Mouse (Mus musculus) embryonic facial prominence, embryonic 10.5 days (tissue): ENCODE measurements around the gene Olfr1373. TPM values are rescaled to one million over a fixed set of nuclear protein-coding genes. Genes with fewer than 3 reads are reported as not detected.
"Not testable (repeated sequence)": the region's sequence is repeated elsewhere in the genome, so short reads cannot be mapped to it uniquely, and the experiment has no call there.

ENCODE experiments used
- DNase-seq: peaks from one replicate; pipeline ENCODE4 v3.0.0-alpha.2; 2017; ENCODE audit warnings: low spot score
- H3K27ac ChIP-seq: fragments of 300-500 bp; sonication (generic); replicated peaks from 2 replicates; pipeline ENCODE4 v1.5.1; 2016; ENCODE audit warnings: mild to moderate bottlenecking
- H3K27me3 ChIP-seq: fragments of 300-500 bp; sonication (generic); replicated peaks from 2 replicates; pipeline ENCODE4 v1.6.1; 2016; ENCODE audit warnings: low read depth, mild to moderate bottlenecking; ENCODE audit not compliant: poor library complexity, severe bottlenecking
- H3K36me3 ChIP-seq: fragments of 300-500 bp; sonication (generic); replicated peaks from 2 replicates; pipeline ENCODE4 v1.6.1; 2016; ENCODE audit warnings: mild to moderate bottlenecking, moderate library complexity
- H3K4me1 ChIP-seq: fragments of 300-500 bp; sonication (generic); 2 replicates; pipeline ENCODE4 v1.6.1; 2016
- H3K4me3 ChIP-seq: fragments of 300-500 bp; sonication (generic); 2 replicates; pipeline ENCODE4 v1.5.1; 2016; ENCODE audit warnings: mild to moderate bottlenecking, moderate library complexity
- H3K9me3 ChIP-seq: fragments of 300-500 bp; sonication (generic); 2 replicates; pipeline ENCODE4 v1.6.1; 2016; ENCODE audit warnings: mild to moderate bottlenecking
- WGBS: fragments of 180-500 bp; shearing (Covaris S2); methylation state at CpG from one replicate; pipeline ENCODE4 v1.1.7; 2016; 5-methylcytosine and 5-hydroxymethylcytosine counted together
- polyA plus RNA-seq: library from polyadenylated mRNA; unstranded; fragments of >200 nt; fragmentation: Nextera tagmentation; extraction: Ambion mirVana; gene quantifications from 2 replicates; pipeline ENCODE4 v1.2.1, GENCODE M21; 2016

The Olfr1373 gene
- polyA plus RNA-seq, 1 experiment from 2014 or later: not detected

- H3K9me3 ChIP-seq: no peaks in the 10 kb centered on the region
- H3K27me3 ChIP-seq: no peaks in the 10 kb centered on the region
- no peaks in the 10 kb centered on the region for H3K4me1 ChIP-seq
- peaks cover 54% of the 10 kb centered on the region for H3K36me3 ChIP-seq
- WGBS: 73% methylated on average over 5 of the region's 5 CpGs
- no peak overlapping the region for H3K27ac ChIP-seq
- no peak overlapping the region for H3K4me3 ChIP-seq
- DNase-seq: no peak
These were observed 17.6 kb downstream of the Olfr1373 start for GRCm38 (mm10) chr11:52127760-52128159.

- Histone ChIP-seq H3K36me3 (peaks cover 60% of the 10 kb centered on the region), H3K9me3 (no peaks in the 10 kb centered on the region), H3K27ac (no peak overlapping the region), H3K4me3 (no peak overlapping the region), H3K4me1 (no peaks in the 10 kb centered on the region), H3K27me3 (no peaks in the 10 kb centered on the region)
- no peak for DNase-seq
- WGBS: 79% methylated on average over 3 of the region's 3 CpGs
These were observed 18.2 kb downstream of the Olfr1373 start for GRCm38 (mm10) chr11:52127169-52127568.

GRCm38 (mm10) chr11:52124468-52124867 is 20.9 kb downstream of the Olfr1373 start:
- no peaks in the 10 kb centered on the region for H3K27me3 ChIP-seq
- no peak overlapping the region for H3K27ac ChIP-seq
- no peaks in the 10 kb centered on the region for H3K4me1 ChIP-seq
- 0 out of 2 replicates have a peak, but pooled peaks cover 3% of the 10 kb centered on the region for H3K9me3 ChIP-seq
- H3K4me3 ChIP-seq: no peak overlapping the region
- 89% methylated on average over 4 of the region's 4 CpGs for WGBS
- peaks cover 87% of the 10 kb centered on the region for H3K36me3 ChIP-seq
- DNase-seq: no peak

GRCm38 (mm10) chr11:52122045-52122444 is 23.3 kb downstream of the Olfr1373 start:
- no peaks in the 10 kb centered on the region for H3K27me3 ChIP-seq
- 95% methylated on average over 6 of the region's 6 CpGs for WGBS
- no peaks in the 10 kb centered on the region for H3K4me1 ChIP-seq
- no peak for DNase-seq
- 0 out of 2 replicates have a peak, but pooled peaks cover 3% of the 10 kb centered on the region for H3K9me3 ChIP-seq
- no peak overlapping the region for H3K27ac ChIP-seq
- H3K4me3 ChIP-seq: no peak overlapping the region
- peaks cover 97% of the 10 kb centered on the region for H3K36me3 ChIP-seq

- H3K36me3 ChIP-seq: peaks cover 100% of the 10 kb centered on the region
- DNase-seq, H3K4me3 ChIP-seq, H3K9me3 ChIP-seq, H3K27ac ChIP-seq, H3K4me1 ChIP-seq, H3K27me3 ChIP-seq: not testable (repeated sequence)
These were observed 24.9 kb downstream of the Olfr1373 start for GRCm38 (mm10) chr11:52120415-52120814.

- Histone ChIP-seq H3K9me3 (0 out of 2 replicates have a peak, but pooled peaks cover 3% of the 10 kb centered on the region), H3K27me3 (no peaks in the 10 kb centered on the region), H3K27ac (no peak overlapping the region), H3K4me3 (no peak overlapping the region), H3K36me3 (peaks cover 100% of the 10 kb centered on the region), H3K4me1 (no peaks in the 10 kb centered on the region)
- WGBS: 98% methylated on average over 7 of the region's 7 CpGs
- no peak for DNase-seq
These were observed 28.2 kb downstream of the Olfr1373 start for GRCm38 (mm10) chr11:52117156-52117555.

- not testable (repeated sequence) for H3K27ac ChIP-seq
- 91% methylated on average over 6 of the region's 6 CpGs for WGBS
- H3K36me3 ChIP-seq: peaks cover 92% of the 10 kb centered on the region
These were observed 29.2 kb downstream of the Olfr1373 start for GRCm38 (mm10) chr11:52116117-52116516.

GRCm38 (mm10) chr11:52115479-52115878 is 29.8 kb downstream of the Olfr1373 start:
- DNase-seq: no peak
- 95% methylated on average over 3 of the region's 3 CpGs for WGBS
- Histone ChIP-seq H3K27me3 (no peaks in the 10 kb centered on the region), H3K36me3 (peaks cover 86% of the 10 kb centered on the region), H3K4me3 (no peak overlapping the region), H3K27ac (no peak overlapping the region), H3K4me1 (no peaks in the 10 kb centered on the region), H3K9me3 (0 out of 2 replicates have a peak, but pooled peaks cover 3% of the 10 kb centered on the region)

More at GRCm38 (mm10) chr11:52116117-52116516, 29.2 kb downstream of the Olfr1373 start:
- not testable (repeated sequence) for H3K4me1 ChIP-seq, H3K9me3 ChIP-seq, DNase-seq, H3K27me3 ChIP-seq, H3K4me3 ChIP-seq

GRCm38 (mm10) chr11:52109421-52109820 is 35.9 kb downstream of the Olfr1373 start:
- Histone ChIP-seq H3K4me1 (no peaks in the 10 kb centered on the region), H3K36me3 (peaks cover 40% of the 10 kb centered on the region), H3K27me3 (no peaks in the 10 kb centered on the region), H3K27ac (no peak overlapping the region), H3K9me3 (no peaks in the 10 kb centered on the region), H3K4me3 (no peak overlapping the region)
- no peak for DNase-seq
- WGBS: 88% methylated on average over 1 of the region's 1 CpGs

- WGBS: 92% methylated on average over 5 of the region's 5 CpGs
- Histone ChIP-seq H3K27ac (no peak overlapping the region), H3K4me1 (no peaks in the 10 kb centered on the region), H3K4me3 (no peak overlapping the region), H3K27me3 (no peaks in the 10 kb centered on the region), H3K36me3 (peaks cover 34% of the 10 kb centered on the region), H3K9me3 (no peaks in the 10 kb centered on the region)
- DNase-seq: no peak
These were observed 36.5 kb downstream of the Olfr1373 start for GRCm38 (mm10) chr11:52108796-52109195.

GRCm38 (mm10) chr11:52106438-52106837 is 38.9 kb downstream of the Olfr1373 start:
- H3K27ac ChIP-seq: no peak overlapping the region
- no peak overlapping the region for H3K4me3 ChIP-seq
- WGBS: 96% methylated on average over 1 of the region's 1 CpGs
- no peak for DNase-seq
- H3K4me1 ChIP-seq: peaks cover 2% of the 10 kb centered on the region
- no peaks in the 10 kb centered on the region for H3K9me3 ChIP-seq
- peaks cover 17% of the 10 kb centered on the region for H3K36me3 ChIP-seq
- no peaks in the 10 kb centered on the region for H3K27me3 ChIP-seq

GRCm38 (mm10) chr11:52106037-52106436 is 39.3 kb downstream of the Olfr1373 start:
- H3K27me3 ChIP-seq: no peaks in the 10 kb centered on the region
- WGBS: 90% methylated on average over 2 of the region's 2 CpGs
- H3K36me3 ChIP-seq: peaks cover 21% of the 10 kb centered on the region
- DNase-seq: no peak
- no peaks in the 10 kb centered on the region for H3K9me3 ChIP-seq
- no peak overlapping the region for H3K27ac ChIP-seq
- H3K4me3 ChIP-seq: no peak overlapping the region
- H3K4me1 ChIP-seq: peaks cover 6% of the 10 kb centered on the region

- DNase-seq: no peak
- no peaks in the 10 kb centered on the region for H3K27me3 ChIP-seq
- peaks cover 12% of the 10 kb centered on the region for H3K4me1 ChIP-seq
- peaks cover 26% of the 10 kb centered on the region for H3K36me3 ChIP-seq
- H3K9me3 ChIP-seq: no peaks in the 10 kb centered on the region
- H3K4me3 ChIP-seq: no peak overlapping the region
- no peak overlapping the region for H3K27ac ChIP-seq
These were observed 39.8 kb downstream of the Olfr1373 start for GRCm38 (mm10) chr11:52105503-52105902.

GRCm38 (mm10) chr11:52102977-52103376 is 42.4 kb downstream of the Olfr1373 start:
- Histone ChIP-seq H3K9me3 (no peaks in the 10 kb centered on the region), H3K27me3 (no peaks in the 10 kb centered on the region), H3K27ac (no peak overlapping the region), H3K4me3 (no peak overlapping the region), H3K36me3 (peaks cover 23% of the 10 kb centered on the region), H3K4me1 (peaks cover 20% of the 10 kb centered on the region)
- no peak for DNase-seq
- 92% methylated on average over 4 of the region's 4 CpGs for WGBS
